Mouse (Mus musculus) macrophage (primary cell): ENCODE results near the gene Sgk2. TPM values are rescaled to one million over a fixed set of nuclear protein-coding genes. Genes with fewer than 3 reads are reported as not detected.
"Not testable (repeated sequence)": the region's sequence is repeated elsewhere in the genome, so short reads cannot be mapped to it uniquely, and the experiment has no call there.

Experiments
- H3K27ac ChIP-seq: fragments of 350-480 bp; formaldehyde crosslinking; 2 replicates; pipeline ENCODE4 v1.9.0; 2021
- H3K36me3 ChIP-seq: fragments of 350-480 bp; formaldehyde crosslinking; 2 replicates; pipeline ENCODE4 v1.9.0; 2021; ENCODE audit errors: inconsistent target
- H3K4me3 ChIP-seq: fragments of 350-480 bp; formaldehyde crosslinking; 2 replicates; pipeline ENCODE4 v1.9.0; 2021; ENCODE audit errors: inconsistent target
- H3K79me2 ChIP-seq: fragments of 350-480 bp; formaldehyde crosslinking; 2 replicates; pipeline ENCODE4 v1.9.0; 2021; ENCODE audit errors: inconsistent target
- WGBS: methylation state at CpG from one replicate; pipeline ENCODE4 v1.1.7; 2026; ENCODE audit warnings: inconsistent platforms; ENCODE audit not compliant: missing documents; 5-methylcytosine and 5-hydroxymethylcytosine counted together
- polyA plus RNA-seq: library from polyadenylated mRNA; stranded (reverse); fragments of 250-400 nt; gene quantifications from 3 replicates; pipeline ENCODE4 v1.2.4, GENCODE M21; 2018; ENCODE audit warnings: inconsistent platforms

The Sgk2 gene
- polyA plus RNA-seq, 1 experiment from 2014 or later, result not detected

- 1% methylated on average over 57 of the region's 57 CpGs for WGBS
- Histone ChIP-seq H3K4me3 (peak within 1 kb of the TSS; percentile 96), H3K36me3 (no peaks in the 10 kb centered on the region), H3K27ac (peak within 1 kb of the TSS; percentile 44), H3K79me2 (peaks cover 23% of the 10 kb centered on the region)
Observed at GRCm38 (mm10) chr2:163016916-163017743, 30.0 kb downstream of the Sgk2 start, which contains the start of gene Ift52. Ift52 (plus strand) TSS chr2:163017354.

- peaks cover 86% of the 10 kb centered on the region for H3K36me3 ChIP-seq
Observed at GRCm38 (mm10) chr2:163031289-163031688, 44.2 kb downstream of the Sgk2 start.

GRCm38 (mm10) chr2:163031757-163032156, 44.6 kb downstream of the Sgk2 start:
- H3K4me3 ChIP-seq, result no peak overlapping the region
- no peak overlapping the region for H3K27ac ChIP-seq
- WGBS, result 95% methylated on average over 2 of the region's 2 CpGs
- H3K36me3 ChIP-seq, result peaks cover 86% of the 10 kb centered on the region
- no peaks in the 10 kb centered on the region for H3K79me2 ChIP-seq

More at GRCm38 (mm10) chr2:163031289-163031688, 44.2 kb downstream of the Sgk2 start:
- 100% methylated on average over 5 of the region's 5 CpGs for WGBS
- H3K4me3 ChIP-seq, result no peak overlapping the region
- no peak overlapping the region for H3K27ac ChIP-seq
- no peaks in the 10 kb centered on the region for H3K79me2 ChIP-seq

GRCm38 (mm10) chr2:163032622-163033021, 45.5 kb downstream of the Sgk2 start:
- WGBS, result 21% methylated on average over 4 of the region's 4 CpGs
- Histone ChIP-seq H3K4me3 (no peak overlapping the region), H3K27ac (no peak overlapping the region), H3K36me3 (peaks cover 86% of the 10 kb centered on the region), H3K79me2 (no peaks in the 10 kb centered on the region)

GRCm38 (mm10) chr2:163039940-163040339, 52.8 kb downstream of the Sgk2 start:
- Histone ChIP-seq H3K36me3 (peaks cover 89% of the 10 kb centered on the region), H3K27ac (no peak overlapping the region), H3K79me2 (no peaks in the 10 kb centered on the region), H3K4me3 (no peak overlapping the region)
- 90% methylated on average over 6 of the region's 7 CpGs for WGBS

- H3K79me2 ChIP-seq, result no peaks in the 10 kb centered on the region
Observed at GRCm38 (mm10) chr2:163048125-163048524, 61.0 kb downstream of the Sgk2 start.

GRCm38 (mm10) chr2:163049116-163049515, 62.0 kb downstream of the Sgk2 start:
- WGBS, result 82% methylated on average over 2 of the region's 2 CpGs
- Histone ChIP-seq H3K27ac (no peak overlapping the region), H3K4me3 (no peak overlapping the region), H3K36me3 (peaks cover 18% of the 10 kb centered on the region; the same call in 1 of the 2 replicates), H3K79me2 (no peaks in the 10 kb centered on the region)

More at GRCm38 (mm10) chr2:163048125-163048524, 61.0 kb downstream of the Sgk2 start:
- Histone ChIP-seq H3K27ac (no peak overlapping the region), H3K36me3 (peaks cover 26% of the 10 kb centered on the region), H3K4me3 (no peak overlapping the region)
- WGBS, result 5% methylated on average over 10 of the region's 10 CpGs

- H3K36me3 ChIP-seq, result no peaks in the 10 kb centered on the region
- H3K27ac ChIP-seq, result no peak overlapping the region
- H3K79me2 ChIP-seq, result peaks cover 16% of the 10 kb centered on the region
- no peak overlapping the region for H3K4me3 ChIP-seq
- WGBS, result 93% methylated on average over 1 of the region's 1 CpGs
Observed at GRCm38 (mm10) chr2:163051691-163052090, 64.6 kb downstream of the Sgk2 start.

- Histone ChIP-seq H3K4me3 (no peak overlapping the region), H3K27ac (no peak overlapping the region), H3K36me3 (no peaks in the 10 kb centered on the region), H3K79me2 (peaks cover 20% of the 10 kb centered on the region)
- WGBS, result 92% methylated on average over 4 of the region's 4 CpGs
Observed at GRCm38 (mm10) chr2:163052101-163052500, 65.0 kb downstream of the Sgk2 start.

GRCm38 (mm10) chr2:163052826-163053225, 65.7 kb downstream of the Sgk2 start:
- Histone ChIP-seq H3K79me2 (peaks cover 27% of the 10 kb centered on the region), H3K36me3 (no peaks in the 10 kb centered on the region), H3K27ac (no peak overlapping the region), H3K4me3 (no peak overlapping the region)
- WGBS, result 75% methylated on average over 4 of the region's 4 CpGs

- no peaks in the 10 kb centered on the region for H3K36me3 ChIP-seq
- H3K79me2 ChIP-seq, result peaks cover 42% of the 10 kb centered on the region
- H3K27ac ChIP-seq, result no peak within 1 kb of the TSS
- H3K4me3 ChIP-seq, result peak within 1 kb of the TSS; percentile 58
- under 1% methylated on average over 48 of the region's 48 CpGs for WGBS
Observed at GRCm38 (mm10) chr2:163054335-163054840, 67.3 kb downstream of the Sgk2 start, which contains the start of gene Mybl2. Mybl2 (plus strand) TSS chr2:163054687.

- Histone ChIP-seq H3K27ac (no peak overlapping the region), H3K4me3 (peak overlapping the region; percentile 58), H3K36me3 (no peaks in the 10 kb centered on the region), H3K79me2 (peaks cover 45% of the 10 kb centered on the region)
- WGBS, result 2% methylated on average over 36 of the region's 38 CpGs
Observed at GRCm38 (mm10) chr2:163054891-163055494, 67.9 kb downstream of the Sgk2 start.

GRCm38 (mm10) chr2:163055715-163056114, 68.6 kb downstream of the Sgk2 start:
- 25% methylated on average over 5 of the region's 5 CpGs for WGBS
- no peak overlapping the region for H3K27ac ChIP-seq
- H3K79me2 ChIP-seq, result peaks cover 45% of the 10 kb centered on the region
- H3K36me3 ChIP-seq, result no peaks in the 10 kb centered on the region
- H3K4me3 ChIP-seq, result peak overlapping the region; percentile 58

- H3K79me2 ChIP-seq, result peaks cover 45% of the 10 kb centered on the region
- H3K27ac ChIP-seq, result no peak overlapping the region
- H3K4me3 ChIP-seq, result no peak overlapping the region
- WGBS, result 87% methylated on average over 9 of the region's 9 CpGs
- H3K36me3 ChIP-seq, result no peaks in the 10 kb centered on the region
Observed at GRCm38 (mm10) chr2:163056584-163056983, 69.5 kb downstream of the Sgk2 start.

GRCm38 (mm10) chr2:163058981-163059380, 71.9 kb downstream of the Sgk2 start:
- not testable (repeated sequence) for H3K4me3 ChIP-seq, H3K36me3 ChIP-seq, H3K27ac ChIP-seq
- peaks cover 45% of the 10 kb centered on the region for H3K79me2 ChIP-seq
- 95% methylated on average over 6 of the region's 7 CpGs for WGBS
